18 mouse cellular contexts compared by ENCODE assay signal in the genomic region with DNA sequence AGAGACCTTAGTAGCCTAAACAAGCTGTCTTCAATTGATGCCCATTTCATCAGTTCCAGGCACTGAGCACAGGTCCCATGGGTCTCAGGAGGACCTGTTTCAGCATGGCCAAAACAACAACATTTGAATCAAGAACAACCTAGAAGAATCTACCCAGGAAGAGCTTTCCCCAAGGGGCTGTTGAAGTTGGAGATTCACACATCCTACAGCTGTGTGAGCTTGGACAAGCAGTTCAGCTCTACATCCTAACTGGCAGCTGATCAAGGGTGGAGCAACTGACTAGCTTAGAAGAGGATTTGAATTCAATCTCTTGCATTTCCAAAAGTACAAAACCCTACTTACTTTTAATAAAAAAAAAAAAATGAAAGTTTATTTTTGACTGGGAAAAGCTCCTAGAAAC.
DNase-seq lines count a peak whose midpoint lies in the region; ATAC-seq and TF ChIP-seq lines count a peak whose summit lies in the region.
"Had no signal": no experiment of that assay in that cellular context is flagged by ENCODE, and none has a peak within 500 bp of the region (broad histone marks: within the 10 kb centered on the region; RNA-seq: fewer than 3 reads in every experiment).

No protein-coding gene starts in this region.

- no peaks in the 10 kb centered on the region for H3K27me3 ChIP-seq in embryonic facial prominence, embryonic 14.5 days (replicated peaks; ENCODE audit: control insufficient read depth, insufficient read depth, low read length)
- H3K27me3 ChIP-seq in embryonic facial prominence, embryonic 10.5 days (replicated peaks; ENCODE audit: low read depth, poor library complexity, severe bottlenecking): no peaks in the 10 kb centered on the region
- H3K27me3 ChIP-seq in limb, embryonic 14.5 days (ENCODE audit: control insufficient read depth, insufficient read depth, low read length): no peaks in the 10 kb centered on the region
- H3K27me3 ChIP-seq in limb, embryonic 10.5 days (ENCODE audit: low read depth, poor library complexity, severe bottlenecking): no peaks in the 10 kb centered on the region
- H3K27me3 ChIP-seq: neural tube, embryonic 13.5 days had no signal

- TF ChIP-seq POLR2A in limb, embryonic 14.5 days (IDR thresholded peaks at IDR 0.05; ENCODE audit: borderline replicate concordance, extremely low read depth, insufficient read depth, insufficient read length): no peak

- peak; percentile 57 for DNase-seq in embryonic facial prominence, embryonic 14.5 days (ENCODE audit: low spot score)
- no peak for DNase-seq in embryonic facial prominence, embryonic 10.5 days (ENCODE audit: low spot score)
- DNase-seq in limb, embryonic 14.5 days (ENCODE audit: low spot score): peak; percentile 40
- DNase-seq in limb, embryonic 10.5 days (ENCODE audit: low spot score): no peak
- peak; percentile 6 for DNase-seq in gastrocnemius, postnatal 10 days
- DNase-seq in heart, postnatal 25 days (ENCODE audit: low spot score): peak; percentile 2
- DNase-seq in frontal cortex, postnatal 25 days (ENCODE audit: low spot score in 2 of 2): no peak
- DNase-seq in thymus, adult 18-20 months: no peak
- DNase-seq: adrenal gland, postnatal 10 days; cerebellum, adult 18-20 months; forebrain, postnatal 0 days; left cerebral cortex, postnatal 4 days; lung, postnatal 4 days; midbrain, embryonic 14.5 days; right cerebral cortex, postnatal 25 days had no signal

- H3K4me3 ChIP-seq in embryonic facial prominence, embryonic 14.5 days (ENCODE audit: low read depth, low read length): no peak overlapping the region
- H3K4me3 ChIP-seq in embryonic facial prominence, embryonic 10.5 days: no peak overlapping the region
- H3K4me3 ChIP-seq in limb, embryonic 14.5 days (replicated peaks; ENCODE audit: low read length): no peak overlapping the region
- H3K4me3 ChIP-seq in limb, embryonic 10.5 days: no peak overlapping the region
- H3K4me3 ChIP-seq: neural tube, embryonic 13.5 days had no signal

- intact Hi-C loops in heart, postnatal 25 days (cut with DNase I): no loop called here

- H3K9me3 ChIP-seq in embryonic facial prominence, embryonic 14.5 days (ENCODE audit: control insufficient read depth, low read length): no peaks in the 10 kb centered on the region
- no peaks in the 10 kb centered on the region for H3K9me3 ChIP-seq in embryonic facial prominence, embryonic 10.5 days
- no peaks in the 10 kb centered on the region for H3K9me3 ChIP-seq in limb, embryonic 14.5 days (ENCODE audit: control insufficient read depth, low read length)
- H3K9me3 ChIP-seq in limb, embryonic 10.5 days (replicated peaks): no peaks in the 10 kb centered on the region
- H3K9me3 ChIP-seq: neural tube, embryonic 13.5 days had no signal

- H3K4me1 ChIP-seq in embryonic facial prominence, embryonic 14.5 days (ENCODE audit: control insufficient read depth, insufficient read depth, low read length): no peaks in the 10 kb centered on the region
- H3K4me1 ChIP-seq in embryonic facial prominence, embryonic 10.5 days: no peaks in the 10 kb centered on the region
- 0 out of 2 replicates have a peak, but pooled peaks cover 4% of the 10 kb centered on the region for H3K4me1 ChIP-seq in limb, embryonic 14.5 days (ENCODE audit: control insufficient read depth, insufficient read depth, low read length)
- no peaks in the 10 kb centered on the region for H3K4me1 ChIP-seq in limb, embryonic 10.5 days

- no peak overlapping the region for H3K9ac ChIP-seq in embryonic facial prominence, embryonic 14.5 days (ENCODE audit: low read depth, low read length)
- no peak overlapping the region for H3K9ac ChIP-seq in limb, embryonic 14.5 days (ENCODE audit: low read depth, low read length, severe bottlenecking)
- H3K9ac ChIP-seq: forebrain, postnatal 0 days; neural tube, embryonic 13.5 days had no signal

- no peak overlapping the region for H3K27ac ChIP-seq in embryonic facial prominence, embryonic 14.5 days (replicated peaks; ENCODE audit: low read depth, low read length)
- H3K27ac ChIP-seq in embryonic facial prominence, embryonic 10.5 days (replicated peaks): no peak overlapping the region
- H3K27ac ChIP-seq in limb, embryonic 14.5 days (replicated peaks; ENCODE audit: low read depth, low read length): no peak overlapping the region
- no peak overlapping the region for H3K27ac ChIP-seq in limb, embryonic 10.5 days
- H3K27ac ChIP-seq: neural tube, embryonic 13.5 days had no signal

- no peaks in the 10 kb centered on the region for H3K36me3 ChIP-seq in embryonic facial prominence, embryonic 14.5 days (ENCODE audit: control insufficient read depth, insufficient read depth, low read length)
- H3K36me3 ChIP-seq in embryonic facial prominence, embryonic 10.5 days (replicated peaks): no peaks in the 10 kb centered on the region
- H3K36me3 ChIP-seq in limb, embryonic 14.5 days (ENCODE audit: control insufficient read depth, insufficient read depth, low read length): no peaks in the 10 kb centered on the region
- no peaks in the 10 kb centered on the region for H3K36me3 ChIP-seq in limb, embryonic 10.5 days
- H3K36me3 ChIP-seq: neural tube, embryonic 13.5 days had no signal

- ATAC-seq in embryonic facial prominence, embryonic 14.5 days (ENCODE audit: low read depth): no peak
- ATAC-seq in limb, embryonic 14.5 days (ENCODE audit: low FRiP score, low read depth): no peak
- ATAC-seq: activated CD4-positive, CD25-positive, alpha-beta regulatory T cell, adult 4 months; forebrain, postnatal 0 days; intestine, postnatal 0 days had no signal

- no peak overlapping the region for H3K4me2 ChIP-seq in embryonic facial prominence, embryonic 14.5 days (ENCODE audit: low read depth, low read length)
- H3K4me2 ChIP-seq in limb, embryonic 14.5 days (replicated peaks; ENCODE audit: low read depth, low read length, severe bottlenecking): no peak overlapping the region
- H3K4me2 ChIP-seq: neural tube, embryonic 13.5 days had no signal

Comparison
In these comparisons a context has a peak if more than half of its experiments do, and no peak if none do; other contexts are left out.
1. DNase-seq: peak in embryonic facial prominence, embryonic 14.5 days (single experiment), limb, embryonic 14.5 days (single experiment), gastrocnemius, postnatal 10 days (single experiment) and heart, postnatal 25 days (single experiment); none in embryonic facial prominence, embryonic 10.5 days (single experiment), limb, embryonic 10.5 days (single experiment), frontal cortex, postnatal 25 days (0 of 2) and thymus, adult 18-20 months (0 of 2).